Mouse (Mus musculus): ENCODE data around the gene Nab1.
"Not testable (repeated sequence)": the region's sequence is repeated elsewhere in the genome, so short reads cannot be mapped to it uniquely, and the experiment has no call there.

Gene Nab1

GRCm38 (mm10) chr1:52500314-52500981 lies at the start of gene Nab1:
Gene Nab1 (minus strand): TSS chr1:52500679.
- DNase-seq (ENCODE audit: low spot score): peak; percentile 33

DNA sequence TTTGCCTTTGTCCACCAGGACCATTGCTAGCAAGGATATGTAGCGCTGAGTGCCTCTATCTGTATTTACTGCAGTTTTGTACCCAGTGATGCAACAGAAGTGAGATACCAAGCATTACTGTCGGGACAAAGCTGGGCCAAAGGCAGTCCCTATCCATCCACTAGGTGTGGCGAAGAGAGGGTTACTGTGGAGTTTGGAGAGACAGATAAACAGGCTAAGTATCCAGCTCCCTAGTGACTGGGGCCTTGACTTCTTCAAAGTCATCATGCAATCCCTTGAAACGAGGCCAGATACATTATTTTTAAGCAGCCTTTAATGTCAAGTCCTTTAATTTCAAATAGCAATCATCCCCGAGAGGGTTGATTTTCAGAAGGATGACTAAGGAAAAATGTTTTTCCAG lies 47.0 kb upstream of the Nab1 start:
- no peak for DNase-seq (ENCODE audit: low spot score)

- no peak for DNase-seq (ENCODE audit: low spot score)
Observed at GRCm38 (mm10) chr1:52546796-52547195, 46.3 kb upstream of the Nab1 start.

- not testable (repeated sequence) for DNase-seq (ENCODE audit: low spot score)
Observed at GRCm38 (mm10) chr1:52540124-52540523, 39.6 kb upstream of the Nab1 start.

GRCm38 (mm10) chr1:52529933-52530332 lies 29.5 kb upstream of the Nab1 start:
- DNase-seq (ENCODE audit: low spot score): no peak

GRCm38 (mm10) chr1:52527656-52528055 lies 27.2 kb upstream of the Nab1 start:
- no peak for DNase-seq (ENCODE audit: low spot score)

GRCm38 (mm10) chr1:52527252-52527651 lies 26.8 kb upstream of the Nab1 start:
- DNase-seq (ENCODE audit: low spot score): no peak

- no peak for DNase-seq (ENCODE audit: low spot score)
Observed at GRCm38 (mm10) chr1:52524663-52525062, 24.2 kb upstream of the Nab1 start.

DNA sequence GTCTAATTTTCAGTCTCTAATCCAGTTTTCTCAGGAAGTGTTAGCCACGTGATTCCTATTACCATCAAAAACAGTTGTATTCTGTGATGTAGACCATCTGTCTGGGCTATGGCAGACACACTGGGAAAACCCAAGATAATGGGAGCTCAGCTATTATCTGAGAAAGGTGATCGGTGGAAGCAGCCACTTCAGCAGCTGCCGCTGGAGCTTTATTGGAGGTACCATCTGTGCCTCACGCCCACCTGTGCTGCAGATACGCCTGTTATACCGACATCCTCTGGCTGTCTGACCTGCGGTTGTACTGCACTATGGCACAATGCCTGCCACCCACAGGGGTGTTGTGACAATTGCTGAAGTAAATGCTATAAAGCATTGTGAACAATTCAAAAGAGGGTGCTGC lies 23.7 kb upstream of the Nab1 start:
- DNase-seq (ENCODE audit: low spot score): no peak

DNA sequence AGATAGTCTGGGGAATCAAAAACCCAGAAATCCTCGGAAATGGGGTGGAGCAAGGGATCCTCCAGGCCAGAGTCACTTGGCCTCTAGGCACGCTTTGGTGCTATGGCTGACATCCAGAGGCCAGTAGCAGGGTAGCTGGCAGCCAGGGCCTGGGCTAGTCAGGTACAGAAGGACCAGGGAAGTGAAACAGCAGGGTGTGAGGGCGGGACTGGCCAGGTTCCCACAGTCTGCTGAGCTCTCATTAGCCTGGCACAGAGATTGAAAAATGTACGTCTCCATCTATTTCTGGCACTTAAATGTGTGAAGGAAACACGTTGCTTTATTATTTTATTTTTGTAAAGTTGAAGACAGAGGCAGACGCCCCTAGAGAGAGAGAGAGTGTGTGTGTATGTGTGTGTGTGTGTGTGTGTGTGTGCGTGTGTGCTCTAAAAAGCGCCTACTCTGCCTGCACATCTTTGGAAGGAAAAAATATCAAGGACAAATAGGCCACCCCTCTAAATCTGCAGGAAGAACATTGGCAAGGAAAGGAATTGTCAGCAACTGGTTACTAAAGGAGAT lies 21.0 kb upstream of the Nab1 start:
- no peak for DNase-seq (ENCODE audit: low spot score)

DNA sequence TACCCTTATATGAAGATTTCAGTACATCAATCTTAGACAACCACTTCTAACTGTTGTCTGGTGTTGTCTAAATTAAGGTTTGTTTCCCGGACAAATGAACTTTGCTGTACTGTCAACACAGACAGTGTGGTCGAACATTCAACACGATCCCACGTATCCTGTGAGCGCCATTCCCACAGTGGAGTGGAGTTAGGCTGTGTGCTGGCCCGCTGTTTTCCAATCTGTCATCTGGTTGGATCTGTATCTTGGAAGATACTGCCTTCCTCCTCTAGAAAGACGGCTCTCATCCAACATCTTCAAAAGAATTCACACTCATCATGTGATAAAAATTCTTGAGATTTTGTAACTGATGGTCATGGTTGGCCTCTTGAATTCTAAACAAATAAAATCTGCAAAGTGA lies 19.7 kb upstream of the Nab1 start:
- no peak for DNase-seq (ENCODE audit: low spot score)

DNA sequence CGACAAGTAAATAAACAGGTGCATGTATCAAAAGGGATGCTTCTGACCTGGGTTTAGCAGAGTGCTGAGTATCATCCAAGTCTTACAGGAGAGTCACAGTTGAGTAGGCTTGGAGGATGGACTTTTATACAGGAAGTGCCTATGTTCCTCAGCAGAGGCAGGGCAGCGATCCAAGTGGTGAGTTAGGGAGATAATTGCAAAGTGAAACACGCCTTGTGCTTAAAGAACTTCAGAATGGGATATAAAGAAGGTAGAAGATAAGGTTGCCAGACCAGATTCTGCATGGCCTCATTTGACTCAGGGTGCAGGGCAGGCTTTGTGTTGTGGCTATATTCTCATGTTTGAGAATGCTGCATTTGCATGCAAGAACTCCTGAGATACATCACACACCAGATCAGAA lies 14.8 kb upstream of the Nab1 start:
- DNase-seq (ENCODE audit: low spot score): no peak

- DNase-seq (ENCODE audit: low spot score): no peak
Observed at GRCm38 (mm10) chr1:52511788-52512425, 11.4 kb upstream of the Nab1 start.

- DNase-seq (ENCODE audit: low spot score): no peak
Observed at GRCm38 (mm10) chr1:52506211-52506610, 5.7 kb upstream of the Nab1 start.

DNA sequence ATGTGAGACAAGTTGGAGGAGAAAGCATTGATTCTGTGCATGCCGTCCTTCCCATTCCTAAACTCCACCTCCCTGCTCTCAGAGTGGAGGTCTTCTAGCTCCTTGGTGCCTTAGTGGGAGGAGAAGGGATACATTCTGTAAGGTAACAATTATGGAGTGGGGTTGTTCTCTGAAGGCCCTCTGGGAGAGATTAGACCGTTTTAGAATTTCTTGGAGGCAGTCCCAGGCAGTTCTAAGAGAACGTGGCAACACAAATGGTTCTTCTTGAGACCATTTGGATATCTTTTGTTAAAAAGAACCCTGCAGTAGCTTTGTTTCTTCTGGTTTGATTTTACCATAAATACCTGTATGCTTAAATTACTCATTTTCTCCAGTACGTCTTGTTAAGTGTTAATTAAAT lies 1.8 kb upstream of the Nab1 start:
- DNase-seq (ENCODE audit: low spot score): no peak

DNA sequence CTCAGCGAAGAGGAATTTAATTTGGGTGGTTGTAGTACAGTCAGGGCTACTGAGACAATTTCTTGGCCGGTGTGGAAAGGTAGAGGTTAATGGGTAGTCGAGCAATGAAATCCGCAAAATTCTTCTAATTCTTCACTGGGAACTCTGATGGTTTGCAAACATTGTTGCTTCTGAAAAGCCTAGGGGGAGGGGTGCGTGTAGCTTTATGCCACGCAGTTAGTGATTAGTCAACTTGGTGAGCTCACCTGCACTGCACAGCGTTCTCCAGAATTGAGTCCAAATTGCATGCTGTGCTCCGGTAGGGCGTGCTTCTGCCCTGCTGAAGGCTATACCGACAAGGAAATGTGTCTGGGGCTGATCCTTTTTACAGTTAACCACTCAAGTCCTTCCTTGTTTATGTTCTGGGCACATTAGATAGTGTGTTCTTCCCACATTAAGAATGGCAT lies 1.2 kb upstream of the Nab1 start:
- DNase-seq (ENCODE audit: low spot score): no peak

DNA sequence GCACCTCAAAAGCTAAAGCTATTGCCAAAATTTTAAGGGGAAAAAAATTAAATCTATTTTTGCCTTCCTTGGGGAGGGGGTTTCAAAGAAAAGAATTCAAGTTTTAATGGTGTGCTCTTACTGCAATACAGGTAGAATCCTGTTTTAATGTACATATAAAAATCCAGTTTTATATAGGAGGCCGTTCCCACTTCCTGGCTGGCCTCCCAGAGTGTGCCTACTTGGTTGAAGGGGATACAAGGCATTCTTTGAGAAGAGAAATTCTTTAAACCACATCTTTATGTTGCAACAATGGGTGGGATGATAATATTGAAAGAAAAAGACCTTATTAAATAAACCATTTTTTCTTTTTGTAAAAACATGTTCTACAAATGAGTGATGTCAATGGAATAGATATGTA lies 611 bp upstream of the Nab1 start:
- DNase-seq (ENCODE audit: low spot score): no peak

- peak; percentile 33 for DNase-seq (ENCODE audit: low spot score)
Observed at GRCm38 (mm10) chr1:52499601-52500313, 722 bp downstream of the Nab1 start.

GRCm38 (mm10) chr1:52498786-52499450 lies 1.6 kb downstream of the Nab1 start:
- DNase-seq (ENCODE audit: low spot score): no peak

DNA sequence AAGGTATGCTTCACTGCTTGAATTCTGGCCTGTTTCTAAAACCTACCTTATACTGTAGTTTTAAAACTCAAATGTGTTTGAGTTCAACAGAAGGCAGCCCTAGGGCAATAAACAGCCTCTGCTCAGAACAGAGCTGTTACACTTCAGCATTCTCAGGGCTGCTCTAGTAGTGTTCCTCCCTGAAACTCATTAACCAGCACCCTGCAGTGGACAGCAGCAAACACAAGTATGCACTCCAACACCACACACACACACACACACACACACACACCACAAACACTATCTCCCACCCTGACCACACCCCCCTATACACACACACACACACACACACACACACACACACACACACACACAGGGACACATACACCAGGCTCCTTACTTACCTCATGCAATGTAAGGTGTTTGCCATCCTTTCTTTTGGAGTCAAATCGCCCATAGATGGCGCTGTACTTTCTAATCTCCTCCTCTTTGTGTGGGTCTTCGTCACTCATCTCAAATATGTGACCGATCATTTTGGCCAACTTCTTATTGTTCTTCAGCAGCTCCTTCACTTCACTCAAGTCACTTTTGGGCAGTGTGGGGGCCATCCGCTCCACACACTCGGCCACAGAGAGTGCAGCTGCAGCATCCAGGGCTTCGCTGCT lies 10.8 kb downstream of the Nab1 start:
- no peak for DNase-seq (ENCODE audit: low spot score)

DNA sequence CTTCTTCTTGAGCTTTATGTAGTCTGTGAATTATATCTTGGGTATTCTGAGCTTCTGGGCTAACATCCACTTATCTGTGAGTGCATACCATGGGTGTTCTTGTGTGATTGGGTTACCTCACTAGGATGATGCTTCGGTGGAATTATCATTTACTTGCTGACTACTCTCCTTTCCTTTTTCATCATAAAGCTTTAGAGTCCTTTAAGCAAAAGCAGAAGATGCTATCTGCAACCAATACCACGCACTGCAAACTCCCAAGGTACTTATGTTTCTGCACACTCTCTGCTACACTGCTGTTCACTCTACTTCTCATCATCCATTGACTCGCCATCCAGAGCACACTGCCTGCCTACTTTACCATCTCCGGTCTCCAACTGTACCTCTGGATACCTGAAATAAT lies 15.5 kb downstream of the Nab1 start:
- DNase-seq (ENCODE audit: low spot score): no peak

DNA sequence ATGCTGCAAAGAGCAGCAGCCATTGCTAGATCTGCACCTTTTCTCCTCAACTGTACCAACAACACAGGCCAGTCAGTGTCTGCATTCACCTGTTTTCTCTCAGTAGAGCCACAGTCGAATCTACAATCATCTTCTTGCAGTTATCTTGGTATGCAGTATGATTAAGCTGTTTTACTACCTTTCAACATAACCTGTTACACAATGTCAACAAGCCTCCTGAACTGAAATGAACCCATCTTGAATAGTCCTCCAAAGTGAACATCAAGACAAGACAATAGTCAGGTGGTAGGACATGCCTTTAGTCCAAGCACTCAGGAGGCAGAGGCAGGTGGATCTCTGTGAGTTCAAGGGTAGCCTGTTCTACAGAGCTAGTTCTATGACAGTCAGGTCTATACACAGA lies 26.2 kb downstream of the Nab1 start:
- no peak for DNase-seq (ENCODE audit: low spot score)

All from ovary, postnatal 10 days (tissue).